Mouse (Mus musculus) layer of hippocampus, postnatal 10 days (tissue): ENCODE data around the gene Wif1. TPM values are rescaled to one million over a fixed set of nuclear protein-coding genes. Genes with fewer than 3 reads are reported as not detected.
A peak's percentile ranks its signal among the peaks of the same experiment; 100 is the strongest.

Experiments used
- DNase-seq, 2 experiments: peaks; one replicate each; pipeline ENCODE4 v3.0.0; 2021; ENCODE audit warnings: low spot score in 2 of 2
- long read RNA-seq: library from polyadenylated mRNA; stranded (forward); transcript quantifications from one replicate; pipeline ENCODE4 v2.0.0, GENCODE M21; 2023
- total RNA-seq, 2 experiments: library from RNA; stranded (reverse); gene quantifications; 2 replicates each; pipeline ENCODE4 v1.2.3; 2021

Wif1 gene
- total RNA-seq: 1 to 10 TPM; 2.2 to 2.7 TPM
- long read RNA-seq, partial matches to known transcripts: 1 of 5 reads
- long read RNA-seq, other reads (novel, unspliced or antisense): 0 of 5 reads

- DNase-seq: peak; percentile 68 to 78
These were observed at the start of gene Wif1 for GRCm38 (mm10) chr10:121033826-121034568. Wif1 (plus strand) TSS chr10:121033960.

GRCm38 (mm10) chr10:121002135-121002534 is 31.6 kb upstream of the Wif1 start:
- DNase-seq: no peak

- no peak for DNase-seq
These were observed 22.3 kb upstream of the Wif1 start for GRCm38 (mm10) chr10:121011496-121011895.

GRCm38 (mm10) chr10:121016291-121016690 is 17.5 kb upstream of the Wif1 start:
- DNase-seq: no peak

- DNase-seq: no peak
These were observed 16.9 kb upstream of the Wif1 start for GRCm38 (mm10) chr10:121016711-121017503.

GRCm38 (mm10) chr10:121022951-121023350 is 10.8 kb upstream of the Wif1 start:
- DNase-seq: no peak

GRCm38 (mm10) chr10:121031802-121032201 is 2.0 kb upstream of the Wif1 start:
- DNase-seq: peak; percentile 33 to 51

GRCm38 (mm10) chr10:121033128-121033791 is 500 bp upstream of the Wif1 start:
- peak; percentile 57 to 62 for DNase-seq

- no peak for DNase-seq
These were observed 798 bp downstream of the Wif1 start for GRCm38 (mm10) chr10:121034569-121034947.

GRCm38 (mm10) chr10:121038556-121039284 is 5.0 kb downstream of the Wif1 start:
- DNase-seq: no peak

- DNase-seq: no peak
These were observed 7.2 kb downstream of the Wif1 start for GRCm38 (mm10) chr10:121040911-121041310.

- DNase-seq: no peak
These were observed 13.7 kb downstream of the Wif1 start for GRCm38 (mm10) chr10:121047440-121047839.

GRCm38 (mm10) chr10:121052076-121052475 is 18.3 kb downstream of the Wif1 start:
- DNase-seq: no peak

- DNase-seq: peak; percentile 59 to 73
These were observed 21.9 kb downstream of the Wif1 start for GRCm38 (mm10) chr10:121055452-121056188.

- no peak for DNase-seq
These were observed 23.1 kb downstream of the Wif1 start for GRCm38 (mm10) chr10:121056823-121057222.

GRCm38 (mm10) chr10:121059043-121060003 is 25.6 kb downstream of the Wif1 start:
- DNase-seq: no peak

- no peak for DNase-seq
These were observed 27.6 kb downstream of the Wif1 start for GRCm38 (mm10) chr10:121061336-121061835.

GRCm38 (mm10) chr10:121062704-121063103 is 28.9 kb downstream of the Wif1 start:
- DNase-seq: no peak

GRCm38 (mm10) chr10:121067416-121067951 is 33.7 kb downstream of the Wif1 start:
- no peak for DNase-seq
